Mouse (Mus musculus): ENCODE measurements at regions not wholly inside any gene's neighbourhood (a gene's known extent, or its start where the extent isn't known, plus 50 kb on each side); places are given as distances from the start of the nearest gene placed in this dataset.
A peak's percentile ranks its signal among the peaks of the same experiment; 100 is the strongest.

DNA sequence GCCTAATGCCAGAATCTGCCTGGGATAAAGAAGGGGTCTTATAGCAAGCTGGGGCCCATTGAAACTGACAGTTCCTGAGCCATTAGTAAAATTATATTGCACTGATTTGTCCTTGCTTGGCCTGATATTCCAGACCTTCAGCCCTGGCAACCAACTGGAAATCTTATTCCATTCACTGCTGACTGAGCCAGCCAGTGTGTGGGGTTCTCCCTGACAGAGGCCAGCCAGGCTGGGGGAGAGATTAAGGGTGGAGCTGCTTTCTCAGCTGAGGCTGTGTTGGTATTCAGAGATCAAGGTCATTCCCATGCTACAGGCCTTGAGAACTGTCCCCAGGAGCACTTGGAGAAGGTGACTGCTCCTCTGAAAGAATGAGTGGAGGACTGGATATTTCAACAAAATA, 226.9 kb downstream of the Ar start:
- DNase-seq (ENCODE audit: low spot score), result peak; percentile 41

DNA sequence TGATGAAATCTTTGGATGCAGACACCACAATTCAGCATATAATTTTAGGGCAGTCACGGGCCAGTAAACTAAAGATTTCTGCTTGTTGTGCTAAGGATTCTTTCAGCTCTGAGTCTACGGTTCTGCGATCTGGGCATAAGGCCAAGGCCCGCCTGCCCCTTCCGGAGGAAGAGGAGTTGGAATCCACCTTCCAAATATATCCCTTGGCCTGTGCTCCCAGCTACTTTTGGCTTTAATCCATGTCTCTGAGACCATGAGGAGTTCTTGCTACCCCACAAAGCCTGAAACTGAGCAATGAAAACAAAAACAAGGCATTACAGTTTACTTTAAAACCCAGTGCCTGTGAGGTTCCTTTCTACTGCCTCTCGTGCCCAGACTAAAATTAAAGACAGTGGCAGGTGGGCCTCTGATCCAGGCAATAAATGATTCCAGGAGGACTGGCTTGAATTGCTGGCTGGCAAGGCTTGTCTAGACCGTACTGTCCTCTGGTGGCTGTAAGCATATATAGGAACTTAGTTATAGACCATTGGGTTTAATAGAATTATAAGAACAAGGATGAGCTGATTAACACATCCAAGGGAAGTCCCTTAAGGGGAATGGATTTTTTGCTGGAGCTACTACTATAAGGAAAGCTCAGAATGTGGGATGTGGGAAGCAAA, 231.8 kb downstream of the Ar start:
- peak; percentile 56 for DNase-seq (ENCODE audit: low spot score)

DNA sequence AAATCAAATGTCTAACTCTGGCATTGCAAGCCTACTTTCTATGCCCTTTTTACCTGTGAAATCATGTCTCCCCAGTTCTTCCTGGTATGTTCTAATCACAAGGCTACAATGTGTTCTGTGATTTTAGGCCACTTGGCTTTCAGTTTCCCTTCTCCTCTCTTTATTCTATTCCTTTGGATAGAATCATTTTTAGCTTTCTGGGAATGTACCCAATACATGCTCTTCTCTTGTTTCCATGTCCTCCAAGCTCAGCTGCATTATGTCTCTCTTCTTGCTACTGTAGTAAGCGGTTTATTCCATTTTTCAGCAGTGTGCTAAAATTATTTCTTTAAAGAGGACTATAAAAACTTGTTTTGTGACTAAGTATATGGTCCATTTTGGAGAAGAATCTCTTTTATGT, 235.4 kb downstream of the Ar start:
- DNase-seq (ENCODE audit: low spot score), result no peak

DNA sequence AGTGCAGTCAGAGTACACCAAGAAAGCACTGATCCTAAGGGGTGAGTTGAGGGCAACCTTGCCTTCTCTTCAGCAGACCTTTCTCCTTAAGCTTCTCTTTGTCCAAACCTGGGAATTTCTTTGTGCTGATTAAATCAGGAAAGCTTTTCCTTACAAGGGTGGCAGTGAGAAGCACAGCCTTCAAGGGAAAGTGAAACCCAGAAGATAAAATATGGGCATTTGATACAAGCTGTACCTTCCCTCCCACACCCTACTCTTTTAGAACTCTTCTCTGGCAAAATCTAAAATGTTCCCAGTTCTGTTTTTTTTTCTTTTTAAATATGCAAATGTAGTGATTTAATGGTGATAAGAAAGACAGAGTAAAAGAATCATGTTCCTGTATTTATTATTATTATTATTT, 243.8 kb downstream of the Ar start:
- no peak for DNase-seq (ENCODE audit: low spot score)

DNA sequence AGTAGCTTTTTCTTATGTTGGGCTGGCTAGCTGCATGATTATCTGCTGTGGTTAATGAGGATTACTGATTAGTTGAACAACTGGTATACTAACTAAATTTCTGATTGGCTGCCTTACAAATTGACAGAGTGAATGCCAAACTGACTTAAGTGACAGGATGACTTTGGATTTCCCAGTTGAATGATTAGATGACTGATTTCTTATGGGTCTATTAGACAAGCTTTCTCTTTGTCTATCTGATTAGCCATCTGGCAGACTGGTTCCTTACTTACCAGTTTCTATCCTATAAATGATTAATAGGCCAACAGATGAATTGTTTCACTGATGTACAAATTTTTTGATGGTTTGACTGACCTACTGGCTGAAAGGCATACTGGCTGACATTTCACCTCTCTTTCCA, 260.5 kb downstream of the Ar start:
- DNase-seq (ENCODE audit: low spot score), result no peak

DNA sequence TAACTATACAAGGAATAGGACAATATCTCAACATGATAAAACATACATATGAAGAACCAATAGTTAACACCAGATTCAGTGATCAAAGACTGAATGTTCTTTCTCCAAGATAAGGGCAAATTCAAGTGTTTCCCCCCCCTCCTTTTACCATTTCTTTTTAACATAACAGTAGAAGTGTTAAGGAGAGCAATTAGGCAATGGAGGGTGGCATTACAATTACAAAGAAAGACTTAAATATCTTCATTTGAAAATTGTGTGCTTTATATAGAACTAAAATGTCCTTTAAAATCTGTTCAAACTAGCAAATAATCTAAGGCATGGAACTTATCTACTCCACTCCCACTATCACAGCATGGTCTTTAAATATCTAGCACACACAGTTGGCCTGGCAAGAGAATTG, 270.9 kb downstream of the Ar start:
- no peak for DNase-seq (ENCODE audit: low spot score)

DNA sequence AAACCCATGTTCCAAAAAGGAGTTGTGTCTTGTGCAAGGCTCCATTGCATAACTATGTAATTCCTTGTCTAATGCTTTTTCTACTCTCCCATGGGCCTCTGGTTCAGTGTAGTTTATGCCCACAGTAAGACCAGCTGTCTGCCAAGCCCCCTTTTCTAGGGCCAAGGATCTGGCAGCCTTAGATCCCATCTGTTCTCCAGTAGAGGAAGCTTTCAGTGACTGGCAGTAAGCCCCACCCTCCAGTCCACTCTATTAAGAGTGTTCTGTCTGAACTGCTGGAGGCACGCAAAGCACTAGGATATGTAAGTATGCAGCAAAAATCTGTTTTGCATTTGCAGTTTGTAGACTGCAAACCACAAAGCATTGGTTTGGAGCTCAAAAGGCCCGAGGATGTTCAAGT, 303.5 kb downstream of the Ar start:
- DNase-seq (ENCODE audit: low spot score), result no peak

DNA sequence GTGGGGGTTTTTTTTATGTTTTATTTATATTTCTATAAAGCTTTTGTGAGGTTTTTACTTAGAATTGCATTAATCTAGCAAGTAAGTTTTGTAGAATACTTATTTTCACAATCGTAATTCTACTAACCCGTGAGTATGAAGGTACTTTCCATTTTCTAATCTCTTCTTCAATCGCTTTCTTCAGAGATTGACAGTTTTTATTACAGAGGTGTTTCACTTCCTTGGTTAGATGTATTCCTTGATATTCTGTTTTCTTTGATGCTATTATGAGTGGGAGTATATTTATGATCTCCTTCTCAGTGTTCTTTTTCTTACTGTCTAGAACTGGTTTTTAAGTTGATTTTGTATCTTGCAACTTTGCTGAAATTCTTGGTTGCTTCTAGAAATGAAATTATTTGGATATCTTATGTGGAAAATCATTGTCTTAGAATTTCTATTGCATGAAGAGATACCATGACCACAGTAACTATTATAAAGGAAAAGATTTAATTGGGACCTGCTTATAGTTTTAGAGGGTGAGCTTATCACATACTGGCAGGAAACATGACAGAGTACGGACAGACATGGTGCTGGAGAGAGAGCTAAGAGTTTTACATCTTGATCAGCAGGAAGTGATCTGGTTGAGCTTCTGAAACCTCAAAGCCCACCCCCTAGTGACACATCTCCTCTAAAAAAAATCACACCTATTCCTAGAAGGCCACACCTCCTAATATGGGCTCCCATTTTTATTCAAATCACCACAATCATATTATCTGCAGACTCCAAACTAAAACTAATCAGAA, 328.1 kb downstream of the Ar start:
- no peak for DNase-seq (ENCODE audit: low spot score)

Data from testis, postnatal 10 days (tissue).